Mouse (Mus musculus) heart, embryonic 16.5 days (tissue): Measurements from ENCODE around the gene Megf8. TPM values are rescaled to one million over a fixed set of nuclear protein-coding genes. Genes with fewer than 3 reads are reported as not detected.

Source experiments
- ATAC-seq: fragments of 200-750 bp; cut with Nextera tagmentation; replicated peaks from 2 replicates; pipeline ENCODE4 v1.8.0; 2017; ENCODE audit warnings: moderate number of reproducible peaks; ENCODE audit not compliant: insufficient read depth, low FRiP score; ENCODE audit errors: extremely low read depth
- H3K27ac ChIP-seq: fragments of 300-500 bp; sonication (generic); 2 replicates; pipeline ENCODE4 v1.5.1; 2014; ENCODE audit warnings: mild to moderate bottlenecking, low read length, control low read depth, moderate library complexity
- H3K27me3 ChIP-seq: fragments of 300-500 bp; sonication (generic); 2 replicates; pipeline ENCODE4 v1.6.1; 2014; ENCODE audit warnings: low read length, mixed read lengths; ENCODE audit not compliant: control insufficient read depth, insufficient read depth
- H3K36me3 ChIP-seq: fragments of 300-500 bp; sonication (generic); 2 replicates; pipeline ENCODE4 v1.6.1; 2014; ENCODE audit not compliant: control insufficient read depth, insufficient read depth
- H3K4me1 ChIP-seq: fragments of 300-500 bp; sonication (generic); 2 replicates; pipeline ENCODE4 v1.6.1; 2014; ENCODE audit warnings: low read length, mixed read lengths; ENCODE audit not compliant: control insufficient read depth, insufficient read depth
- H3K4me2 ChIP-seq: fragments of 300-500 bp; sonication (generic); 2 replicates; pipeline ENCODE4 v1.6.1; 2014; ENCODE audit warnings: low read depth, mild to moderate bottlenecking, control low read depth, low read length
- H3K4me3 ChIP-seq: fragments of 300-500 bp; sonication (generic); 2 replicates; pipeline ENCODE4 v1.5.1; 2014; ENCODE audit warnings: mild to moderate bottlenecking, control low read depth, low read length
- H3K9ac ChIP-seq: fragments of 300-500 bp; sonication (generic); 2 replicates; pipeline ENCODE4 v1.6.1; 2014; ENCODE audit warnings: low read length, control low read depth
- H3K9me3 ChIP-seq: fragments of 300-500 bp; sonication (generic); replicated peaks from 2 replicates; pipeline ENCODE4 v1.6.1; 2016; ENCODE audit warnings: low read length; ENCODE audit not compliant: control insufficient read depth
- WGBS: fragments of 180-500 bp; shearing (Covaris S2); extraction: QIAGEN DNeasy Blood & Tissue Kit; methylation state at CpG from one replicate; pipeline ENCODE4 v1.1.7; 2014; 5-methylcytosine and 5-hydroxymethylcytosine counted together
- polyA plus RNA-seq: library from polyadenylated mRNA; unstranded; fragments of >200 nt; fragmentation: Nextera tagmentation; extraction: Ambion mirVana; gene quantifications from 2 replicates; pipeline ENCODE4 v1.2.1, GENCODE M21; 2015

Gene Megf8
- polyA plus RNA-seq, 1 experiment from 2014 or later: 7.4 TPM

DNA sequence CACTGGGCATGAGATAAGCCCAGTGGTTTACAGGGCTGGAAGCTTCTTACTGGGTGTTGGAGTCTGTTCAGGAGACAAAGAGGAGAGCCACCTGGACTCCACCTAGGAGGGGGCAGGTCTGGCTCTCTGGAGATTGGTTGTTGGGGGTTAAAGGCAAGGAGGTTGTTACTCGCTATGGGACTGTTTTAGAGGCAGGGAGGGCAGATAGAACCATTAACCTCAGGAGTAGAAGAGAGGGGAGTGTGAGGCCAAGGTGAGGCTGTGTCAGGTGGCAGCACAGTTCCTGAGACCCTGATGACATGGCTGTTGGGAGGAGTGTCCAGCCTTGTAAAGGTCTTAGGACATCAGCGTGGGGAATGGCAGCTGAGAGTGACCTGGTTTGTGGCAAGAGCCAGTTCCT, 32.8 kb upstream of the Megf8 start:
- peaks cover 38% of the 10 kb centered on the region for H3K4me1 ChIP-seq
- no peaks in the 10 kb centered on the region for H3K27me3 ChIP-seq
- peaks cover 43% of the 10 kb centered on the region for H3K36me3 ChIP-seq
- H3K27ac ChIP-seq: peak overlapping the region; percentile 99; the same call in 1 of the 2 replicates
- H3K4me2 ChIP-seq: peak overlapping the region; percentile 91
- H3K9me3 ChIP-seq: no peaks in the 10 kb centered on the region
- ATAC-seq: no peak
- WGBS: 56% methylated on average over 2 of the region's 2 CpGs
- H3K4me3 ChIP-seq: peak overlapping the region; percentile 91
- H3K9ac ChIP-seq: peak overlapping the region; percentile 92; the same call in 1 of the 2 replicates

DNA sequence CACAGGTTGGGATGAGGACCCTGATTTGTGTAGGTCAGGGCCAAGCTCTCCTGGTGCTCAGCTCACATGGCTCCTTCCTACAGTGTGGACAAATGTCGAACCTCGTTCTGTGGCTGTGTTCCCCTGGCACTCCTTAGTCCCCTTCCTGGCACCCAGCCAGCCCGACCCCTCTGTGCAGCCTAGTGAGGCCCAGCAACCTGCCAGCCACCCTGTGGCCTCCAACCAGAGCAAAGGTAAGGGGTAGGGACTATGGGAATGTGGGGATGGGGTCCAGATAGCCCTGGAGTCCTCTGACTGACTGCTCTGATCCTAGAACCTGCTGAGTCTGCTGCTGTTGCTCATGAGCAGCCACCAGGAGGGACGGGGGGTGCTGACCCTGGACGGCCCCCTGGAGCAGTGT, 32.2 kb upstream of the Megf8 start:
- Histone ChIP-seq H3K9ac (peak overlapping the region; percentile 50), H3K4me1 (peaks cover 37% of the 10 kb centered on the region), H3K9me3 (no peaks in the 10 kb centered on the region), H3K4me3 (no peak overlapping the region), H3K4me2 (no peak overlapping the region; the same call in 1 of the 2 replicates), H3K27me3 (no peaks in the 10 kb centered on the region), H3K36me3 (peaks cover 49% of the 10 kb centered on the region), H3K27ac (no peak overlapping the region)
- ATAC-seq: no peak
- 54% methylated on average over 5 of the region's 5 CpGs for WGBS

DNA sequence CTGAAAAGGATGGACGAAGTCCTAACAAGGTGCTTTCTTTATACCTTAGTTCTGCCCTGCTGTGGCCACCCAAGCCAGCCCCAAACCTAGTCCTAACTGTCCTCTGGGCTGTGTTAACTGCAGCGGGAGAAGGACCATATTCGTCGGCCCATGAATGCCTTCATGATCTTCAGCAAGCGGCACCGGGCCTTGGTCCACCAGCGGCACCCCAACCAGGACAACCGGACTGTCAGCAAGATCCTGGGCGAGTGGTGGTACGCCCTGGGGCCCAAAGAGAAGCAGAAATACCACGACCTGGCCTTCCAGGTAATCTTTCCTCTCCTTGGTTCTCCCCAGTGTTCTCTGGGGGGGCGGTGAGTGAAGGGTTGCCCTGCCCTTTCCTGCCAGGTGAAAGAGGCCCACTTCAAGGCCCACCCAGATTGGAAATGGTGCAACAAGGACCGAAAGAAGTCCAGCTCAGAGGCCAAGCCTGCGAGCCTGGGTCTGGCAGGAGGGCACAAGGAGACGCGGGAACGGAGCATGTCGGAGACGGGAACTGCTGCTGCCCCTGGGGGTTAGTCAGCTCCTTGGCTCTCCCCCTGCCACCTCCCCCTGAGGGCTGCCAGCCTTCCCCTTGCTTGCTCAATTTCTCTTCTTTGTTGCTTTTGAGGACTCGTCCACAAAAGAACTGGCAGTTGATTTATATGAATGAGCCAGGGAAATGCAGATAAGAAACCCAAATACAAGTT, 31.3 kb upstream of the Megf8 start:
- Histone ChIP-seq H3K27me3 (no peaks in the 10 kb centered on the region), H3K4me1 (peaks cover 31% of the 10 kb centered on the region), H3K27ac (no peak overlapping the region), H3K9me3 (no peaks in the 10 kb centered on the region), H3K9ac (no peak overlapping the region), H3K4me3 (no peak overlapping the region), H3K4me2 (no peak overlapping the region), H3K36me3 (peaks cover 58% of the 10 kb centered on the region)
- WGBS: 88% methylated on average over 20 of the region's 20 CpGs
- no peak for ATAC-seq

DNA sequence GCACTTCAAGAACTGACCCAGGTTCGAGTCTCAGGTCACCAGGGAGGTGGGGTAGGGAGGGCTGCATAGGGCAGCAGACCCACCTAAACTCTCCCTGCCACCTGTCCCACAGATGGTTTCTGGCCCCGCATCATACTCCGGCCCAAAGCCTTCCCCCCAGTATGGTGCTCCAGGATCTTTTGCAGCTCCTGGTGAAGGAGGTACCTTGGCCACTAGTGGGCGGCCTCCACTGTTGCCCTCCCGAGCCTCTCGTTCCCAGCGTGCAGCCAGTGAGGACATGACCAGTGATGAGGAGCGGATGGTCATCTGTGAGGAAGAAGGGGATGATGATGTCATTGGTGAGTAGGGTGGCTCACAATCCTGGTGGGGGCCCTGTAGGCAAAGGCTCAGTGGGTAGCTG, 30.0 kb upstream of the Megf8 start:
- ATAC-seq: no peak
- Histone ChIP-seq H3K9ac (no peak overlapping the region), H3K4me2 (no peak overlapping the region), H3K4me3 (no peak overlapping the region), H3K27me3 (no peaks in the 10 kb centered on the region), H3K9me3 (no peaks in the 10 kb centered on the region), H3K36me3 (peaks cover 71% of the 10 kb centered on the region), H3K4me1 (peaks cover 23% of the 10 kb centered on the region), H3K27ac (no peak overlapping the region)
- 78% methylated on average over 8 of the region's 8 CpGs for WGBS

DNA sequence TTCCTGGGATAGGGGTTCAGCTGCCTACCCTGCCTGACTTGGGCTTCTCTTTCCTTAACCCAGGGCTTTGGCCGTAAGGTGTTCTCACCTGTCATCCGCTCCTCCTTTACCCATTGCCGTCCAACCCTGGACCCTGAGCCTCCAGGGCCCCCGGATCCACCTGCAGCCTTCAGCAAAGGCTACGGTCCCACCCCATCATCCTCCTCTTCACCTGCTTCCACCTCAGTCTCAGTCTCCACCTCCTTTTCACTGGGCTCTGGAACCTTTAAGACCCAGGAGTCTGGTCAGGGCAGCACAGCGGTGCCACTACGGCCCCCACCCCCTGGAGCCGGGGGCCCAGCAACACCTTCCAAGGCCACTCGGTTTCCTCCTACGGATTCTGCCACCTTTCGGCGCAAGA, 29.0 kb upstream of the Megf8 start:
- no peaks in the 10 kb centered on the region for H3K27me3 ChIP-seq
- H3K36me3 ChIP-seq: peaks cover 81% of the 10 kb centered on the region
- peaks cover 23% of the 10 kb centered on the region for H3K4me1 ChIP-seq
- no peak overlapping the region for H3K4me2 ChIP-seq
- 93% methylated on average over 12 of the region's 12 CpGs for WGBS
- H3K27ac ChIP-seq: no peak overlapping the region
- no peak overlapping the region for H3K9ac ChIP-seq
- H3K9me3 ChIP-seq: no peaks in the 10 kb centered on the region
- no peak for ATAC-seq
- no peak overlapping the region for H3K4me3 ChIP-seq

DNA sequence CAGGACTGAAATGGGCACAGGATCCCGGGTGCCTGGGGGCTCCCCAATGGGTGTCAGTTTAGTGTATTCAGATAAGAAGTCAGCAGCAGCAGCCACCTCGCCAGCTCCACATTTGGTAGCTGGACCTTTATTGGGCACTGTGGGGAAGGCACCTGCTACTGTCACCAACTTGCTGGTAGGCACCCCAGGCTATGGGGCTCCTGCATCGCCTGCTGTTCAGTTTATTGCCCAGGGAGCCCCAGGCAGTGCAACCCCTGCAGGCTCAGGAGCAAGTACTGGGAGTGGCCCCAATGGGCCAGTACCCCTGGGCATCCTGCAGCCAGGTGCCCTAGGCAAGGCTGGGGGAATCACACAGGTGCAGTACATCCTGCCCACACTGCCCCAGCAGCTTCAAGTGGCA, 28.2 kb upstream of the Megf8 start:
- no peak overlapping the region for H3K27ac ChIP-seq
- no peak for ATAC-seq
- H3K4me2 ChIP-seq: no peak overlapping the region
- no peaks in the 10 kb centered on the region for H3K9me3 ChIP-seq
- no peak overlapping the region for H3K9ac ChIP-seq
- no peak overlapping the region for H3K4me3 ChIP-seq
- H3K27me3 ChIP-seq: no peaks in the 10 kb centered on the region
- H3K36me3 ChIP-seq: peaks cover 85% of the 10 kb centered on the region
- peaks cover 19% of the 10 kb centered on the region for H3K4me1 ChIP-seq
- WGBS: 86% methylated on average over 3 of the region's 3 CpGs

DNA sequence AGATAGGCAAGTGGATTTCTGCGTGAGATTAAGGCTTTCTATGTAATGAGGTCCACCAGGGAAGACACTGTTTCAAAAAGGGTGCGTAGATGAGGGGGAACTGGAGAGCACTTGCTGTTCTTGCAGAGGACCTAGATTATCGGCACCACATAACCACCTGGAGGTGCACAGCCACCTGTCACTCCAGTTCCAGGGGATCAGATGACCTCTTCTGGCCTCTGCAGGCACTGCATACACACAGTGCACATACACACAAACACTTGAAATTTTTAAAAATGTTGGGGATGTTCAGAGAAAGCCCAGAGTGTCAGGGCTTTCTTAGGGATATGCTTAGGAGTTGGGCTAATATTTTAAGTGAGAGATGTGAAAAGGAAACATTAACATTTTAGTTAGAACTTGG, 27.0 kb upstream of the Megf8 start:
- Histone ChIP-seq H3K9me3 (no peaks in the 10 kb centered on the region), H3K4me1 (peaks cover 9% of the 10 kb centered on the region), H3K27ac (no peak overlapping the region), H3K36me3 (peaks cover 91% of the 10 kb centered on the region), H3K4me2 (no peak overlapping the region), H3K9ac (no peak overlapping the region), H3K27me3 (no peaks in the 10 kb centered on the region), H3K4me3 (no peak overlapping the region)
- 98% methylated on average over 3 of the region's 3 CpGs for WGBS
- no peak for ATAC-seq

DNA sequence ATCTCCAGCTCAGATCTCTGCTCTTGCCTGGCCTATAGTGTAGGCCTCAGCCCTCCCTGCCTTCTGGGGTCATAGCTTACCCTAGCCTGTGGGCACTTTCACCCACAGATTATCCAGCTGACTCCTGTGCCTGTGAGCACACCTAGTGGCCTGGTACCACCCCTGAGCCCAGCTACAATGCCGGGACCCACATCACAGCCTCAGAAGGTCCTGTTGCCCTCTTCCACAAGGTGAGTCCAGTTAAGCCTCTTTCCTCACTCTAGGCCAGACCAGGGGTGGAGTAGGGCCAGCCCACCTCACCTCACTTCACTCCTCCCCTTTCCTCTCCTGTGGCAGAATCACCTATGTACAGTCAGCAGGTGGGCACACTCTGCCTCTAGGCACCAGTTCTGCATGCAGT, 26.5 kb upstream of the Megf8 start:
- Histone ChIP-seq H3K4me3 (no peak overlapping the region), H3K36me3 (peaks cover 86% of the 10 kb centered on the region), H3K27ac (no peak overlapping the region), H3K4me2 (no peak overlapping the region), H3K9ac (no peak overlapping the region), H3K27me3 (no peaks in the 10 kb centered on the region), H3K9me3 (no peaks in the 10 kb centered on the region), H3K4me1 (peaks cover 9% of the 10 kb centered on the region)
- 92% methylated on average over 1 of the region's 1 CpGs for WGBS
- ATAC-seq: 0 out of 2 replicates have a peak, but pooled peaks have one; percentile 1

DNA sequence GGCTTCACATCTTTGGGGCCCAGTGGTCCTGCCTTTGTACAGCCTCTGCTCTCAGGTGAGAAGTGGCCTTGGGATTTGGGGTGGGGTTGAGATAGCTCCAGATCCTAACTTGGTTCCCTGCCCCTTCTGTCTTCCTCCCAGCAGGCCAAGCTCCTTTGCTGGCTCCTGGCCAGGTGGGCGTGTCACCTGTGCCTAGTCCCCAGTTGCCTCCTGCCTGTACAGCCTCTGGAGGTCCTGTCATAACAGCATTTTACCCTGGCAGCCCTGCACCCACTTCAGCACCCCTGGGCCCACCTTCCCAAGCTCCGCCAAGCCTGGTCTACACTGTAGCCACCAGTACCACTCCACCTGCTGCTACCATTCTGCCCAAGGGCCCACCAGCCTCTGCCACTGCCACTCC, 26.1 kb upstream of the Megf8 start:
- Histone ChIP-seq H3K4me3 (no peak overlapping the region), H3K9ac (no peak overlapping the region), H3K4me2 (no peak overlapping the region), H3K4me1 (peaks cover 9% of the 10 kb centered on the region), H3K27ac (no peak overlapping the region), H3K9me3 (no peaks in the 10 kb centered on the region), H3K27me3 (no peaks in the 10 kb centered on the region), H3K36me3 (peaks cover 81% of the 10 kb centered on the region)
- 60% methylated on average over 2 of the region's 2 CpGs for WGBS
- ATAC-seq: 0 out of 2 replicates have a peak, but pooled peaks have one; percentile 30
